Mouse (Mus musculus): Measurements from ENCODE around the gene 1700057G04Rik. TPM values are rescaled to one million over a fixed set of nuclear protein-coding genes. Genes with fewer than 3 reads are reported as not detected.
"Not testable (repeated sequence)": the region's sequence is repeated elsewhere in the genome, so short reads cannot be mapped to it uniquely, and the experiment has no call there.

Gene 1700057G04Rik
- total and polyA plus RNA-seq, 3 experiments = 0.19 TPM; not detected in 2

- H3K36me3 ChIP-seq (ENCODE audit: control insufficient read depth in 1 of 2, insufficient read depth in 2 of 2, low read length in 2 of 2) = peaks cover 0 to 4% of the 10 kb centered on the region in 2 experiments; a peak in 2 of 4 replicates
- DNase-seq (ENCODE audit: low read depth, low spot score) = no peak
- H3K9ac ChIP-seq (ENCODE audit: control insufficient read depth, low read depth, low read length, poor library complexity, severe bottlenecking) = no peak overlapping the region
- no peaks in the 10 kb centered on the region for H3K79me2 ChIP-seq (ENCODE audit: control insufficient read depth, insufficient read depth, low read length, poor library complexity)
- no peak overlapping the region for H3K27ac ChIP-seq (ENCODE audit: control insufficient read depth, low read depth, low read length)
- TF ChIP-seq JUND (IDR thresholded peaks at IDR 0.05; ENCODE audit: low read depth, low read length) (no peak), ZC3H11A (IDR thresholded peaks at IDR 0.05; ENCODE audit: low read depth, low read length) (no peak), EP300 (IDR thresholded peaks at IDR 0.05; ENCODE audit: low read depth in 1 of 2, low read length in 2 of 2) (no peak), MYC (IDR thresholded peaks at IDR 0.05; ENCODE audit: low read depth, low read length) (no peak), NELFE (IDR thresholded peaks at IDR 0.05; ENCODE audit: low read depth, low read length) (no peak), E2F4 (IDR thresholded peaks at IDR 0.05; ENCODE audit: borderline replicate concordance, low read depth, low read length) (no peak), CTCF (IDR thresholded peaks at IDR 0.05 in 2 of 3, conservative IDR thresholded peaks at IDR 0.05 in 1 of 3; ENCODE audit: control insufficient read depth in 1 of 3, insufficient read depth in 1 of 3, low read depth in 2 of 3, low read length in 3 of 3, poor library complexity in 1 of 3, severe bottlenecking in 1 of 3) (no peak), NRF1 (IDR thresholded peaks at IDR 0.05; ENCODE audit: insufficient read depth, low read depth, low read length, poor library complexity, severe bottlenecking) (no peak), TAL1 (IDR thresholded peaks at IDR 0.05; ENCODE audit: low read length) (no peak), UBTF (IDR thresholded peaks at IDR 0.05; ENCODE audit: borderline replicate concordance, insufficient read depth, low read depth, low read length) (no peak), MAFK (IDR thresholded peaks at IDR 0.05; ENCODE audit: borderline replicate concordance, low read depth, low read length) (no peak), KAT2A (conservative IDR thresholded peaks at IDR 0.05; ENCODE audit: low read depth, low read length) (no peak), ZMIZ1 (IDR thresholded peaks at IDR 0.05; ENCODE audit: low read depth, low read length) (no peak), RAD21 (IDR thresholded peaks at IDR 0.05; ENCODE audit: low read depth, low read length) (no peak), HCFC1 (IDR thresholded peaks at IDR 0.05; ENCODE audit: low read depth, low read length) (no peak), ELF1 (IDR thresholded peaks at IDR 0.05; ENCODE audit: low read depth, low read length) (no peak)
- H3K27me3 ChIP-seq (ENCODE audit: control insufficient read depth in 1 of 2, insufficient read depth in 2 of 2, low read length in 2 of 2) = no peaks in the 10 kb centered on the region
- no peaks in the 10 kb centered on the region; a peak in 2 of 4 replicates for H3K4me1 ChIP-seq (ENCODE audit: control insufficient read depth in 1 of 2, insufficient read depth in 2 of 2, low read length in 2 of 2)
- H3K4me3 ChIP-seq (ENCODE audit: control insufficient read depth in 1 of 2, insufficient read depth in 1 of 2, low read depth in 2 of 2, low read length in 2 of 2) = no peak overlapping the region
- no peaks in the 10 kb centered on the region for H3K9me3 ChIP-seq (replicated peaks; ENCODE audit: insufficient read depth, low read length)
Observed at GRCm38 (mm10) chr9:92316791-92317190, 7.6 kb downstream of the 1700057G04Rik start.

GRCm38 (mm10) chr9:92325936-92326335 is 16.8 kb downstream of the 1700057G04Rik start:
- not testable (repeated sequence) for H3K79me2 ChIP-seq (ENCODE audit: control insufficient read depth, insufficient read depth, low read length, poor library complexity); H3K9me3 ChIP-seq (replicated peaks; ENCODE audit: insufficient read depth, low read length); H3K27me3 ChIP-seq (ENCODE audit: control insufficient read depth in 1 of 2, insufficient read depth in 2 of 2, low read length in 2 of 2)
- TF ChIP-seq RCOR1 (IDR thresholded peaks at IDR 0.05; ENCODE audit: low read depth, low read length) (0 out of 2 replicates have a peak, but pooled peaks have one; percentile 23), SIN3A (IDR thresholded peaks at IDR 0.05; ENCODE audit: low read length) (peak; percentile 60), TCF12 (IDR thresholded peaks at IDR 0.05; ENCODE audit: low read depth, low read length) (peak; percentile 30; the same call in 1 of the 2 replicates), ETS1 (IDR thresholded peaks at IDR 0.05; ENCODE audit: low read depth, low read length) (peak; percentile 77), BHLHE40 (IDR thresholded peaks at IDR 0.05; ENCODE audit: borderline replicate concordance, low read depth, low read length) (0 out of 2 replicates have a peak, but pooled peaks have one; percentile 7), TBP (IDR thresholded peaks at IDR 0.05; ENCODE audit: low read depth, low read length) (0 out of 2 replicates have a peak, but pooled peaks have one; percentile 18), MAX (IDR thresholded peaks at IDR 0.05; ENCODE audit: low read length) (peak; percentile 75), GATA1 (IDR thresholded peaks at IDR 0.05; ENCODE audit: low read depth, low read length) (peak; percentile 75), MXI1 (IDR thresholded peaks at IDR 0.05; ENCODE audit: low read depth, low read length) (peak; percentile 67; the same call in 1 of the 2 replicates), EP300 (IDR thresholded peaks at IDR 0.05; ENCODE audit: low read depth in 1 of 2, low read length in 2 of 2) (peak; percentile 33 to 47; a peak in 2 of 4 replicates), MYC (IDR thresholded peaks at IDR 0.05; ENCODE audit: low read depth, low read length) (peak; percentile 60; the same call in 1 of the 2 replicates)
- Histone ChIP-seq H3K9ac (ENCODE audit: control insufficient read depth, low read depth, low read length, poor library complexity, severe bottlenecking) (peak overlapping the region; percentile 72), H3K36me3 (ENCODE audit: control insufficient read depth in 1 of 2, insufficient read depth in 2 of 2, low read length in 2 of 2) (peaks cover 0 to 24% of the 10 kb centered on the region in 2 experiments; a peak in 2 of 4 replicates), H3K27ac (ENCODE audit: control insufficient read depth, low read depth, low read length) (peak overlapping the region; percentile 63), H3K4me3 (ENCODE audit: control insufficient read depth in 1 of 2, insufficient read depth in 1 of 2, low read depth in 2 of 2, low read length in 2 of 2) (peak overlapping the region; percentile 50 to 55), H3K4me1 (ENCODE audit: control insufficient read depth in 1 of 2, insufficient read depth in 2 of 2, low read length in 2 of 2) (peaks cover 11 to 27% of the 10 kb centered on the region in 2 experiments)
- peak; percentile 72 for DNase-seq (ENCODE audit: low read depth, low spot score)
